Comparison of ENCODE assay signal across 8 mouse cellular contexts in the genomic region with DNA sequence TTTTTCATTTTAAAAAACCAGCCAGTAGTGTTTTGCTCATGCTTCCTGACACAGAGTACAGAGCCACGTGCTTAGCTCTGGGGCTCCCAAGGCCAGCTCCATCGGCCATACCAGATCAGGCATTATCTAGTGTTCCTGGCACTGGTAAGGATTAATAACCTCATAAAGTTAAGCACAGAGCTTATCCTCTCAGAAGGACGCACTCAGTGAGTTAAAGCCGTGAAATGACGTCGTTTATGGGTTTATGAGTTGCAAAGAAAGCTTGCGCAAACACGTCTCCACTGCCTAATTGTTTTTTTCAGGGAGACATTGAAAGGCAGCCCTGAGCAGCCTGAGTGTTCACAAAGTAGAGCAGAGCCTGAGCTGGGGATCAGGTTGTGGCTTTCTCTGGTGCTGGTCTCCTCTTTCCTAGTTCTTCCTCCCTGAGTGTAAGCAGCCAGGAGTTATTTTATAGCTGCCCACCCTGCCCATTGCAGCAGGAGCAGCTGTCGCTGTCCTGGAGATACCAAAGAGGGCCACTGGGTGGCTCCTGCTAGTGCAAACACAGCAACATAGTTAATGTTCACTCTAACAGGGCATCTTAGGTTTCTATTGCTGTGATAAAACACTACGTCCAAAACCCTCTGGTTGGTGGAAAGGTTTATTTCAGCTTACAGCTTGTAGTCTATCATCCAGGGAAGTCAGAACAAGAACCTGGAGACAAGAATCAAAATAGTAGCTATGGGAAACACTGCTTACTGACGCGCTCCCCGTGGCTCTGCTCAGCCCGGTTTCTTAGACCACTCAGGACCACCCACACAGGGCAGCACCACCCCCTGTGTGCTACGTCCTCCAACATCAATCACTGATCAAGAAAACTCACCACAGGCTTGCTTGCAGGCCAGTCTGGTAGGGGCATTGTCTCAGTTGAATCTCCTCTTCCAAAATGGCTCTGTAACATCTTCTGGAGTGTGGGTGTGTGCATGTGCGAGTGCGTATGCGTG. TPM values are rescaled to one million over a fixed set of nuclear protein-coding genes. Genes with fewer than 3 reads are reported as not detected.
DNase-seq lines count a peak whose midpoint lies in the region; ATAC-seq lines count a peak whose summit lies in the region.

No protein-coding gene starts in this region.

- H3K4me2 ChIP-seq in liver, embryonic 12.5 days: no peak overlapping the region
- H3K4me2 ChIP-seq in hindbrain, embryonic 14.5 days (replicated peaks): peak overlapping the region; percentile 15

- peaks cover 4% of the 10 kb centered on the region; the same call in 1 of the 2 replicates for H3K27me3 ChIP-seq in liver, embryonic 12.5 days (replicated peaks)
- no peaks in the 10 kb centered on the region for H3K27me3 ChIP-seq in hindbrain, embryonic 14.5 days (ENCODE audit: control insufficient read depth, insufficient read depth, low read length)

- H3K9me3 ChIP-seq in liver, embryonic 12.5 days (replicated peaks): 0 out of 2 replicates have a peak, but pooled peaks cover 5% of the 10 kb centered on the region
- H3K9me3 ChIP-seq in hindbrain, embryonic 14.5 days (ENCODE audit: control insufficient read depth, low read length): no peaks in the 10 kb centered on the region

- H3K36me3 ChIP-seq in liver, embryonic 12.5 days: no peaks in the 10 kb centered on the region
- no peaks in the 10 kb centered on the region for H3K36me3 ChIP-seq in hindbrain, embryonic 14.5 days (replicated peaks; ENCODE audit: control insufficient read depth, insufficient read depth)

- intact Hi-C loops in heart, postnatal 36 days (cut with DNase I): no loop called here

- WGBS in liver, embryonic 12.5 days (ENCODE audit: insufficient replicate concordance): 55% methylated on average over 18 of the region's 18 CpGs
- WGBS in hindbrain, embryonic 14.5 days: 49% methylated on average over 18 of the region's 18 CpGs

- H3K9ac ChIP-seq in liver, embryonic 12.5 days: no peak overlapping the region
- no peak overlapping the region for H3K9ac ChIP-seq in hindbrain, embryonic 14.5 days

- H3K4me3 ChIP-seq in liver, embryonic 12.5 days: no peak overlapping the region
- H3K4me3 ChIP-seq in hindbrain, embryonic 14.5 days (replicated peaks; ENCODE audit: low read length): no peak overlapping the region

- DNase-seq in liver: peak; percentile 34
- peak; percentile 72 for DNase-seq in hindbrain, embryonic 14.5 days (ENCODE audit: low spot score)
- DNase-seq in mesoderm, embryonic 11.5 days (ENCODE audit: low read depth, low spot score): peak; percentile 64
- DNase-seq in ovary, adult 18-20 months (ENCODE audit: low spot score): no peak
- DNase-seq in heart, postnatal 36 days: no peak
- no peak for DNase-seq in left cerebral cortex, adult 9 months (ENCODE audit: low spot score in 2 of 2)

- no peaks in the 10 kb centered on the region for H3K4me1 ChIP-seq in liver, embryonic 12.5 days
- no peaks in the 10 kb centered on the region for H3K4me1 ChIP-seq in hindbrain, embryonic 14.5 days (replicated peaks; ENCODE audit: control insufficient read depth, insufficient read depth, low read length)

- no peak for ATAC-seq in liver, embryonic 12.5 days
- ATAC-seq in common myeloid progenitor, adult 5-6 weeks (replicated peaks; ENCODE audit: low read depth, poor library complexity, severe bottlenecking): peak; percentile 72; the same call in 1 of the 2 replicates
- peak; percentile 62; the same call in 1 of the 2 replicates for ATAC-seq in hindbrain, embryonic 14.5 days (ENCODE audit: low FRiP score)

- no peak overlapping the region for H3K27ac ChIP-seq in liver, embryonic 12.5 days
- H3K27ac ChIP-seq in hindbrain, embryonic 14.5 days: no peak overlapping the region

RNA-seq across cellular contexts. Expression of a gene that starts 9.7 kb away (rescaled TPM):
- polyA plus RNA-seq in liver, embryonic 12.5 days (2016; fragmentation: Nextera tagmentation; extraction: Ambion mirVana): 23.4 and 26.2 TPM in 2 replicates
- total RNA-seq in common myeloid progenitor, adult 5-6 weeks (2017): 6.3 and 6.6 TPM in 2 replicates
- 56.7 and 68.4 TPM in 2 replicates for polyA plus RNA-seq in hindbrain, embryonic 14.5 days (2014; fragmentation: Nextera tagmentation; extraction: Ambion mirVana)
- total RNA-seq in heart, postnatal 36 days (2021): 1 to 10 TPM; 2.9 to 3.1 TPM

RNA-seq across cellular contexts. Expression of a gene that starts 16.8 kb away (rescaled TPM):
- polyA plus RNA-seq in liver, embryonic 12.5 days (2016; fragmentation: Nextera tagmentation; extraction: Ambion mirVana): 11.9 and 12.5 TPM in 2 replicates
- 3.2 and 4.4 TPM in 2 replicates for total RNA-seq in common myeloid progenitor, adult 5-6 weeks (2017)
- polyA plus RNA-seq in hindbrain, embryonic 14.5 days (2014; fragmentation: Nextera tagmentation; extraction: Ambion mirVana): 22.3 and 22.6 TPM in 2 replicates
- total RNA-seq in heart, postnatal 36 days (2021): 1 to 10 TPM; 8.5 to 9.0 TPM

RNA-seq across cellular contexts. Expression of a gene that starts 29.8 kb away (rescaled TPM):
- polyA plus RNA-seq in liver, embryonic 12.5 days (2016; fragmentation: Nextera tagmentation; extraction: Ambion mirVana): 125 and 128 TPM in 2 replicates
- total RNA-seq in common myeloid progenitor, adult 5-6 weeks (2017): 296 and 373 TPM in 2 replicates
- 75.0 and 81.0 TPM in 2 replicates for polyA plus RNA-seq in hindbrain, embryonic 14.5 days (2014; fragmentation: Nextera tagmentation; extraction: Ambion mirVana)
- total RNA-seq in heart, postnatal 36 days (2021): 10 to 100 TPM; 58.3 to 62.6 TPM

RNA-seq across cellular contexts. Expression of a gene that starts 36.6 kb away (rescaled TPM):
- 16.8 and 18.7 TPM in 2 replicates for polyA plus RNA-seq in liver, embryonic 12.5 days (2016; fragmentation: Nextera tagmentation; extraction: Ambion mirVana)
- 12.7 and 13.7 TPM in 2 replicates for total RNA-seq in common myeloid progenitor, adult 5-6 weeks (2017)
- 11.1 and 12.2 TPM in 2 replicates for polyA plus RNA-seq in hindbrain, embryonic 14.5 days (2014; fragmentation: Nextera tagmentation; extraction: Ambion mirVana)
- 10 to 100 TPM; 11.1 to 14.3 TPM for total RNA-seq in heart, postnatal 36 days (2021)

RNA-seq across cellular contexts. Expression of a gene that starts 55.7 kb away (rescaled TPM):
- polyA plus RNA-seq in liver, embryonic 12.5 days (2016; fragmentation: Nextera tagmentation; extraction: Ambion mirVana): 5.0 and 5.8 TPM in 2 replicates
- 2.1 and 5.8 TPM in 2 replicates for total RNA-seq in common myeloid progenitor, adult 5-6 weeks (2017)
- 14.9 and 17.6 TPM in 2 replicates for polyA plus RNA-seq in hindbrain, embryonic 14.5 days (2014; fragmentation: Nextera tagmentation; extraction: Ambion mirVana)
- 1 to 10 TPM; 2.0 to 3.6 TPM for total RNA-seq in heart, postnatal 36 days (2021)

Comparison
In these comparisons a context has a peak if more than half of its experiments do, and no peak if none do; other contexts are left out.
1. DNase-seq: peak in liver (single experiment), hindbrain, embryonic 14.5 days (single experiment) and mesoderm, embryonic 11.5 days (single experiment); none in ovary, adult 18-20 months (single experiment), heart, postnatal 36 days (0 of 2) and left cerebral cortex, adult 9 months (0 of 2).